Comparison of ENCODE assay signal across 24 mouse cellular contexts in the genomic region with DNA sequence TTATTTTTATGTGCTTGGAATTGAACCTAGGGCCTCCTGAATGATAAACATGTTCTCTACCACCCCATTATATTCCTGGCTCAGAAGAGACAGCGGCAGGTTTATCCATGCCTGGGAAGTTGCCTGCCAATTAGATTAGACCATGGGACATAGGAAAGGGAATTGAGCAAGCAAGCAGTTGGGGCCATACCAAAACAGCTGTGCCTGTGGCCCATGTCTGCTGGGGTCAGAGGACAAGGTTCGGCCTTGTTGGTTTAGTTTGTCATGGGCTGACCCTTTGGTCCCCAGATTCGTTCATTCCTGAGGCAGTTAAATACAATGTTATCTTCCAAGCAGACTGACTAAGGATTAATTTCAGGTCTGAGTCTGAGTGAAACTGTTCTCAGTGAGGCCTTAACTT. TPM values are rescaled to one million over a fixed set of nuclear protein-coding genes. Genes with fewer than 3 reads are reported as not detected.
DNase-seq lines count a peak whose midpoint lies in the region; ATAC-seq lines count a peak whose summit lies in the region.
"Had no signal": no experiment of that assay in that cellular context is flagged by ENCODE, and none has a peak within 500 bp of the region (broad histone marks: within the 10 kb centered on the region; RNA-seq: fewer than 3 reads in every experiment).

No protein-coding gene starts in this region.

- DNase-seq in kidney, adult 11 months: peak; percentile 38
- DNase-seq in kidney, postnatal 4 days: no peak
- DNase-seq in liver: peak; percentile 24
- DNase-seq in liver, embryonic 11.5 days (ENCODE audit: low spot score): no peak
- peak; percentile 72 for DNase-seq in yolk sac, embryonic 10.5 days (ENCODE audit: low spot score)
- no peak for DNase-seq in thymus, postnatal 25 days
- DNase-seq: adrenal gland, adult 2 months; cerebellum, adult 11 months; cerebellum, adult 9-11 months; gastrocnemius, adult 2 months; heart, postnatal 36 days; layer of hippocampus, adult 9-11 months; left cerebral cortex, postnatal 4 days; lung, embryonic 14.5 days; retina, postnatal 1 day; right cerebral cortex, postnatal 25 days; thymus, postnatal 14 days had no signal

- H3K27ac ChIP-seq in liver, embryonic 11.5 days (ENCODE audit: low read depth, low read length): no peak overlapping the region
- H3K27ac ChIP-seq in liver, embryonic 12.5 days: 0 out of 2 replicates have a peak overlapping the region, but pooled peaks have one; percentile 14
- H3K27ac ChIP-seq in hindbrain, embryonic 16.5 days (ENCODE audit: low read depth, low read length): no peak overlapping the region
- H3K27ac ChIP-seq: embryonic facial prominence, embryonic 15.5 days; gastrocnemius, adult 2 months; hindbrain, embryonic 14.5 days; midbrain, embryonic 15.5 days; neural tube, embryonic 12.5 days had no signal

- H3K4me2 ChIP-seq in liver, embryonic 11.5 days: no peak overlapping the region
- H3K4me2 ChIP-seq in liver, embryonic 12.5 days: no peak overlapping the region
- no peak overlapping the region for H3K4me2 ChIP-seq in hindbrain, embryonic 16.5 days (ENCODE audit: low read length)
- H3K4me2 ChIP-seq: embryonic facial prominence, embryonic 15.5 days; hindbrain, embryonic 14.5 days; lung, embryonic 14.5 days; midbrain, embryonic 15.5 days; neural tube, embryonic 12.5 days had no signal

- no peaks in the 10 kb centered on the region for H3K9me3 ChIP-seq in liver, embryonic 11.5 days (ENCODE audit: control insufficient read depth, low read length)
- no peaks in the 10 kb centered on the region for H3K9me3 ChIP-seq in liver, embryonic 12.5 days (replicated peaks)
- H3K9me3 ChIP-seq in hindbrain, embryonic 16.5 days (ENCODE audit: control insufficient read depth, low read length): no peaks in the 10 kb centered on the region
- H3K9me3 ChIP-seq: embryonic facial prominence, embryonic 15.5 days; midbrain, embryonic 15.5 days; neural tube, embryonic 12.5 days had no signal

- no peak overlapping the region for H3K9ac ChIP-seq in liver, embryonic 11.5 days (ENCODE audit: low read depth, low read length)
- no peak overlapping the region for H3K9ac ChIP-seq in liver, embryonic 12.5 days
- no peak overlapping the region for H3K9ac ChIP-seq in hindbrain, embryonic 16.5 days (ENCODE audit: low read depth, low read length)
- H3K9ac ChIP-seq: embryonic facial prominence, embryonic 15.5 days; hindbrain, embryonic 14.5 days; lung, embryonic 14.5 days; midbrain, embryonic 15.5 days; neural tube, embryonic 12.5 days had no signal

- no peak overlapping the region for H3K4me3 ChIP-seq in liver, embryonic 11.5 days (ENCODE audit: low read depth, low read length)
- no peak overlapping the region for H3K4me3 ChIP-seq in liver, embryonic 12.5 days
- H3K4me3 ChIP-seq in hindbrain, embryonic 16.5 days (ENCODE audit: low read length): no peak overlapping the region
- H3K4me3 ChIP-seq: embryonic facial prominence, embryonic 15.5 days; gastrocnemius, adult 2 months; midbrain, embryonic 15.5 days; neural tube, embryonic 12.5 days had no signal

- no peaks in the 10 kb centered on the region for H3K27me3 ChIP-seq in liver, embryonic 11.5 days (replicated peaks; ENCODE audit: control insufficient read depth, insufficient read depth, low read length)
- H3K27me3 ChIP-seq in liver, embryonic 12.5 days (replicated peaks): no peaks in the 10 kb centered on the region
- no peaks in the 10 kb centered on the region for H3K27me3 ChIP-seq in hindbrain, embryonic 16.5 days (replicated peaks; ENCODE audit: control insufficient read depth, insufficient read depth, low read length)
- H3K27me3 ChIP-seq: embryonic facial prominence, embryonic 15.5 days; midbrain, embryonic 15.5 days; neural tube, embryonic 12.5 days had no signal

- no peaks in the 10 kb centered on the region for H3K36me3 ChIP-seq in liver, embryonic 11.5 days (ENCODE audit: control insufficient read depth, insufficient read depth, low read length)
- no peaks in the 10 kb centered on the region for H3K36me3 ChIP-seq in liver, embryonic 12.5 days
- no peaks in the 10 kb centered on the region for H3K36me3 ChIP-seq in hindbrain, embryonic 16.5 days (ENCODE audit: control insufficient read depth, insufficient read depth, low read length)
- H3K36me3 ChIP-seq: midbrain, embryonic 15.5 days; neural tube, embryonic 12.5 days had no signal

- H3K4me1 ChIP-seq in liver, embryonic 11.5 days (replicated peaks; ENCODE audit: control insufficient read depth, insufficient read depth, low read length): peaks cover 16% of the 10 kb centered on the region; the same call in 1 of the 2 replicates
- H3K4me1 ChIP-seq in liver, embryonic 12.5 days: peaks cover 20% of the 10 kb centered on the region
- H3K4me1 ChIP-seq in hindbrain, embryonic 16.5 days (ENCODE audit: control insufficient read depth, insufficient read depth, low read depth, low read length): no peaks in the 10 kb centered on the region
- H3K4me1 ChIP-seq: neural tube, embryonic 12.5 days had no signal

- WGBS in liver, embryonic 11.5 days: 71% methylated on average over 3 of the region's 3 CpGs
- WGBS in liver, embryonic 12.5 days (ENCODE audit: insufficient replicate concordance): 59% methylated on average over 3 of the region's 3 CpGs
- 86% methylated on average over 3 of the region's 3 CpGs for WGBS in hindbrain, embryonic 16.5 days

- no peak for ATAC-seq in liver, embryonic 11.5 days (replicated peaks; ENCODE audit: low FRiP score)
- peak; percentile 49; the same call in 1 of the 2 replicates for ATAC-seq in liver, embryonic 12.5 days
- ATAC-seq in hindbrain, embryonic 16.5 days: no peak
- ATAC-seq: forebrain, embryonic 14.5 days; midbrain, embryonic 15.5 days had no signal

RNA-seq across cellular contexts. Expression of a gene that starts 10.8 kb away (rescaled TPM):
- polyA plus RNA-seq in liver, embryonic 11.5 days (2014; fragmentation: Nextera tagmentation; extraction: Ambion mirVana): 2.5 and 4.1 TPM in 2 replicates
- 0.94 and 1.2 TPM in 2 replicates for polyA plus RNA-seq in liver, embryonic 12.5 days (2016; fragmentation: Nextera tagmentation; extraction: Ambion mirVana)
- 4.3 and 4.4 TPM in 2 replicates for polyA plus RNA-seq in hindbrain, embryonic 16.5 days (2015; fragmentation: Nextera tagmentation; extraction: Ambion mirVana)

Comparison
In these comparisons a context has a peak if more than half of its experiments do, and no peak if none do; other contexts are left out.
1. DNase-seq: peak in kidney, adult 11 months (single experiment), liver (single experiment) and yolk sac, embryonic 10.5 days (single experiment); none in kidney, postnatal 4 days (0 of 2), liver, embryonic 11.5 days (single experiment) and thymus, postnatal 25 days (single experiment).